Mouse (Mus musculus) forebrain, embryonic 11.5 days (tissue): ENCODE measurements around the gene Slamf9. TPM values are rescaled to one million over a fixed set of nuclear protein-coding genes. Genes with fewer than 3 reads are reported as not detected.
A peak's percentile ranks its signal among the peaks of the same experiment; 100 is the strongest.

Source experiments
- ATAC-seq: fragments of 200-750 bp; cut with Nextera tagmentation; replicated peaks from 2 replicates; pipeline ENCODE4 v1.8.0; 2017; ENCODE audit warnings: moderate TSS enrichment; ENCODE audit not compliant: low FRiP score
- DNase-seq: peaks from one replicate; pipeline ENCODE4 v3.0.0-alpha.2; 2017; ENCODE audit warnings: low spot score
- H3K27ac ChIP-seq: fragments of 300-500 bp; sonication (generic); 2 replicates; pipeline ENCODE4 v1.5.1; 2014; ENCODE audit warnings: low read depth, low read length
- H3K27me3 ChIP-seq: fragments of 300-500 bp; sonication (generic); 2 replicates; pipeline ENCODE4 v1.6.1; 2014; ENCODE audit warnings: mild to moderate bottlenecking, low read length, mixed read lengths; ENCODE audit not compliant: control insufficient read depth, insufficient read depth
- H3K36me3 ChIP-seq: fragments of 300-500 bp; sonication (generic); 2 replicates; pipeline ENCODE4 v1.6.1; 2014; ENCODE audit warnings: mild to moderate bottlenecking, low read length, moderate library complexity, mixed read lengths; ENCODE audit not compliant: control insufficient read depth, insufficient read depth
- H3K4me1 ChIP-seq: fragments of 300-500 bp; sonication (generic); replicated peaks from 2 replicates; pipeline ENCODE4 v1.6.1; 2014; ENCODE audit warnings: low read length, mixed read lengths; ENCODE audit not compliant: control insufficient read depth, insufficient read depth
- H3K4me2 ChIP-seq: fragments of 300-500 bp; sonication (generic); 2 replicates; pipeline ENCODE4 v1.6.1; 2014; ENCODE audit warnings: low read depth, mild to moderate bottlenecking, low read length, moderate library complexity, mixed read lengths; ENCODE audit not compliant: severe bottlenecking
- H3K4me3 ChIP-seq: fragments of 300-500 bp; sonication (generic); 2 replicates; pipeline ENCODE4 v1.5.1; 2014; ENCODE audit warnings: low read depth, low read length
- H3K9ac ChIP-seq: fragments of 300-500 bp; sonication (generic); 2 replicates; pipeline ENCODE4 v1.6.1; 2014; ENCODE audit warnings: low read length
- H3K9me3 ChIP-seq: fragments of 300-500 bp; sonication (generic); 2 replicates; pipeline ENCODE4 v1.6.1; 2016; ENCODE audit warnings: low read length, mixed read lengths; ENCODE audit not compliant: control insufficient read depth
- WGBS: fragments of 180-500 bp; shearing (Covaris S2); extraction: QIAGEN DNeasy Blood & Tissue Kit; methylation state at CpG from one replicate; pipeline ENCODE4 v1.1.7; 2014; 5-methylcytosine and 5-hydroxymethylcytosine counted together
- polyA plus RNA-seq: library from polyadenylated mRNA; unstranded; fragments of >200 nt; fragmentation: Nextera tagmentation; extraction: Ambion mirVana; gene quantifications from 2 replicates; pipeline ENCODE4 v1.2.1, GENCODE M21; 2014

Slamf9 gene
- polyA plus RNA-seq, 1 experiment from 2014 or later, result 0.28 TPM

- DNase-seq, result no peak
- Histone ChIP-seq H3K9me3 (no peaks in the 10 kb centered on the region), H3K9ac (no peak overlapping the region), H3K4me3 (no peak overlapping the region), H3K27me3 (no peaks in the 10 kb centered on the region), H3K36me3 (no peaks in the 10 kb centered on the region), H3K27ac (no peak overlapping the region), H3K4me1 (no peaks in the 10 kb centered on the region), H3K4me2 (no peak overlapping the region)
- 90% methylated on average over 5 of the region's 5 CpGs for WGBS
- no peak for ATAC-seq
These were observed 5.8 kb upstream of the Slamf9 start for GRCm38 (mm10) chr1:172469373-172469772.

GRCm38 (mm10) chr1:172469810-172470448 is 5.2 kb upstream of the Slamf9 start:
- ATAC-seq (no peak), DNase-seq (no peak)
- H3K27ac ChIP-seq, result no peak overlapping the region
- H3K36me3 ChIP-seq, result no peaks in the 10 kb centered on the region
- H3K4me2 ChIP-seq, result no peak overlapping the region
- H3K4me3 ChIP-seq, result no peak overlapping the region
- no peak overlapping the region for H3K9ac ChIP-seq
- H3K9me3 ChIP-seq, result no peaks in the 10 kb centered on the region
- WGBS, result 79% methylated on average over 8 of the region's 8 CpGs
- no peaks in the 10 kb centered on the region for H3K4me1 ChIP-seq
- no peaks in the 10 kb centered on the region for H3K27me3 ChIP-seq

GRCm38 (mm10) chr1:172472909-172473308 is 2.2 kb upstream of the Slamf9 start:
- no peak overlapping the region for H3K9ac ChIP-seq
- DNase-seq, result no peak
- H3K27me3 ChIP-seq, result no peaks in the 10 kb centered on the region
- no peak overlapping the region for H3K4me3 ChIP-seq
- H3K27ac ChIP-seq, result no peak overlapping the region
- ATAC-seq, result no peak
- H3K36me3 ChIP-seq, result no peaks in the 10 kb centered on the region
- no peak overlapping the region for H3K4me2 ChIP-seq
- H3K4me1 ChIP-seq, result no peaks in the 10 kb centered on the region
- H3K9me3 ChIP-seq, result no peaks in the 10 kb centered on the region

- WGBS, result 89% methylated on average over 3 of the region's 3 CpGs
- no peaks in the 10 kb centered on the region for H3K4me1 ChIP-seq
- ATAC-seq, result no peak
- H3K36me3 ChIP-seq, result no peaks in the 10 kb centered on the region
- no peak overlapping the region for H3K4me2 ChIP-seq
- no peak overlapping the region for H3K9ac ChIP-seq
- no peak overlapping the region for H3K27ac ChIP-seq
- no peaks in the 10 kb centered on the region for H3K27me3 ChIP-seq
- no peak overlapping the region for H3K4me3 ChIP-seq
- H3K9me3 ChIP-seq, result no peaks in the 10 kb centered on the region
- DNase-seq, result no peak
These were observed 962 bp upstream of the Slamf9 start for GRCm38 (mm10) chr1:172474196-172474595.

GRCm38 (mm10) chr1:172478020-172478419 is 2.9 kb downstream of the Slamf9 start:
- 0 out of 2 replicates have a peak, but pooled peaks cover 5% of the 10 kb centered on the region for H3K4me1 ChIP-seq
- 72% methylated on average over 5 of the region's 5 CpGs for WGBS
- no peak for DNase-seq
- H3K27ac ChIP-seq, result no peak overlapping the region
- no peak for ATAC-seq
- no peak overlapping the region for H3K4me2 ChIP-seq
- no peak overlapping the region for H3K4me3 ChIP-seq
- H3K27me3 ChIP-seq, result no peaks in the 10 kb centered on the region
- H3K9me3 ChIP-seq, result no peaks in the 10 kb centered on the region
- no peak overlapping the region for H3K9ac ChIP-seq
- H3K36me3 ChIP-seq, result no peaks in the 10 kb centered on the region

GRCm38 (mm10) chr1:172480376-172480775 is 5.2 kb downstream of the Slamf9 start:
- Histone ChIP-seq H3K4me3 (no peak overlapping the region), H3K36me3 (no peaks in the 10 kb centered on the region), H3K9ac (no peak overlapping the region), H3K27me3 (no peaks in the 10 kb centered on the region), H3K4me2 (no peak overlapping the region), H3K27ac (no peak overlapping the region), H3K9me3 (no peaks in the 10 kb centered on the region), H3K4me1 (peaks cover 26% of the 10 kb centered on the region)
- 94% methylated on average over 4 of the region's 4 CpGs for WGBS
- DNase-seq, result no peak
- ATAC-seq, result no peak

GRCm38 (mm10) chr1:172481111-172481510 is 6.0 kb downstream of the Slamf9 start:
- H3K36me3 ChIP-seq, result no peaks in the 10 kb centered on the region
- H3K4me1 ChIP-seq, result peaks cover 34% of the 10 kb centered on the region
- no peak overlapping the region for H3K27ac ChIP-seq
- peak overlapping the region; percentile 60 for H3K4me3 ChIP-seq
- no peaks in the 10 kb centered on the region for H3K27me3 ChIP-seq
- WGBS, result 22% methylated on average over 13 of the region's 13 CpGs
- H3K9me3 ChIP-seq, result no peaks in the 10 kb centered on the region
- H3K9ac ChIP-seq, result peak overlapping the region; percentile 55
- H3K4me2 ChIP-seq, result peak overlapping the region; percentile 53
- DNase-seq (no peak), ATAC-seq (no peak)

GRCm38 (mm10) chr1:172481540-172482280 is 6.6 kb downstream of the Slamf9 start, which contains the start of gene Igsf9:
Igsf9 (plus strand) TSS chr1:172481788.
- H3K27me3 ChIP-seq, result no peaks in the 10 kb centered on the region
- no peaks in the 10 kb centered on the region for H3K36me3 ChIP-seq
- peak within 1 kb of the TSS; percentile 53 for H3K4me2 ChIP-seq
- H3K27ac ChIP-seq, result no peak within 1 kb of the TSS
- H3K4me1 ChIP-seq, result peaks cover 40% of the 10 kb centered on the region
- DNase-seq (peak; percentile 98), ATAC-seq (peak; percentile 91)
- H3K9ac ChIP-seq, result peak within 1 kb of the TSS; percentile 75
- H3K9me3 ChIP-seq, result no peaks in the 10 kb centered on the region
- WGBS, result under 1% methylated on average over 38 of the region's 38 CpGs
- H3K4me3 ChIP-seq, result peak within 1 kb of the TSS; percentile 60
